Mouse (Mus musculus): ENCODE measurements at regions not wholly inside any gene's neighbourhood (a gene's known extent, or its start where the extent isn't known, plus 50 kb on each side); places are given as distances from the start of the nearest gene placed in this dataset.

DNA sequence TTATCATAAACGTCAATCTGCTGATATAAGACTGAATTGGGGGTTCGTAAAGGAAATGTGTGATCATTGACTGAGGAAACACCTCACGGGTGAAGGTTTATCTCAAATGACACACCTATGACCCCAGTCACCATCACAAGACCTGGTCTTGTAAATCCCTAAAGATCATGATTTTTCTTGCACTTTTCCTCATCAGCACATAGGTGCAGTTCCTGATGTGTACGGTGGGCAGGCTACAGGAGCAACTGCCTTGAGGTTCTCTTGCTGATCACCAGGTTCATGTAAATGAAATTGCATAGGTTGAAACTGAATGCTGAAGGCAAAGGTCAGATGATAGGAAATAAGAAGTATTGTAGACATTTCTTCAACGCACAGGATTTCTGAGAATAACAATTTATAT lies 277.1 kb downstream of the Rnf152 start:
- DNase-seq (ENCODE audit: low spot score), result no peak

DNA sequence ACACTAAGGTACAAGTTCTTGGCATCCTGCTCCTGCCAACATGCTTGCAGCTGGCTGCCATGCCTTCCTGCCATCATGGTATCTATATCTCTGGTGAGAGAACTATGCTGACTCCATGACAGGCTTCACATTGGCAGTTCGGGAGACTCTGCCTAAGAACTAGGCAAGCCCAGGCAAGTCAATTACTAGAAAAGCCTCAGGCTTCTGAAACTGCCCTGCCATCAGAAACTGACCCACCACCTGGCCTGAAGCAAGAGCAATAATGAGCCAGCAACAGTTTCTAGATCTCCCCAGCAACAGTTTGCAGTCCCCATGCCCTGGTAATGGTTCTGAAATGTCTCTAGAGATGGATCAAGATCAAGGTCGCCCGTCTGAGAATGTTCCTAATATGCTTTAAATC lies 280.8 kb downstream of the Rnf152 start:
- no peak for DNase-seq (ENCODE audit: low spot score)

DNA sequence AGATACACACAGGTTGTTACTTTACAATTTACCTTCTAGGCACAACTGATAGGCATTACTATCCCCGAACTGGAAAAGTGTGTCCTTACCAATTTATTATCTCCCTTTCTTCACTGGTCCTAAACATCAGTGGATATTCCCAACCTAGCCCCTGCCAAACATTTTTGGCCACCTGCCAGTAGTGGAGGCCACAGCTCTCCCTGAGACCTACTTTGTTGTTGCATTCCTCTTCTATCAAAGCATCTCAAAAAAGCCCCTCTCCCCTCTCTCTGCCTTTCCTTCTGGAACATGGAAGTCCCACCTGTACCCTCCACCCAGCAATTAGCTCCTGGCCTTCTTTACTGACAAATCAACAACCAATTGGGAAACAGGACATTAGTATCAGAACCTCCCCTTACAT lies 282.2 kb downstream of the Rnf152 start:
- no peak for DNase-seq (ENCODE audit: low spot score)

DNA sequence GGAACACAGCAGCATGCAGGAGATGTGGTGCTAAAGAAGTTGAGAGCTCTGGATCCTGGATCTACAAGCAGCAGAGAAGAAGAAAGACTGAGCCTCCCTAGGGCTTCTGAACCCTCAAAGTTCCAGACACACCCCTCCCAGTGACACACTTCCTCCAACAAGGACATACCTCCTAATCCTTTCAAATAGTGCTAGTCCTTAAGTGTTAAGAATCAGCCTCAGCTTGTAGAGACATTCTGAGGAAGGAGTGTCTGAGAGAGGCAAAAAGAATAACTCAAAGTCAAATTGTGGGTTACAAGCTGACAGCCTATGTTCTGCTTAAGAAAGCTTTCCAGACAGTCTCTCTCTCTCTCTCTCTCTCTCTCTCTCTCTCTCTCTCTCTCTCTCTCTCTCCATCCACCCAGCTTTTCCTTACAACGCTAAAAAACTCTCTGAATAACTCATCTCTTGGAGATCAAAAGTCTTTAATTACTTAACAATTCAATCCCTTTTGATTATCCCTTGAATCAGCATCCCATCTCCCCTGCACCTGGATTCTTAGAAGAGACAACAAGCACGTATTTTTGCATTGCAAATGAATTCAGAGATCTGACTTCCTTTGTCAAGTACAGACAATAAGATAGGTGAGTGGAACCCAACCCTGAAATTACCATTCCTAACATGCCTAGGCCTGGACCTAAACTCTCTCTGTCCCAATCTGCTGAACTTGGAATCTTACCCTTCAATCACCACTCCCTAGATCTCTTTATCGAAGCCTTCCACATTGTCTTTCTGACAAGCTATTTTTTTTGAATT lies 285.7 kb downstream of the Rnf152 start:
- no peak for DNase-seq (ENCODE audit: low spot score)

DNA sequence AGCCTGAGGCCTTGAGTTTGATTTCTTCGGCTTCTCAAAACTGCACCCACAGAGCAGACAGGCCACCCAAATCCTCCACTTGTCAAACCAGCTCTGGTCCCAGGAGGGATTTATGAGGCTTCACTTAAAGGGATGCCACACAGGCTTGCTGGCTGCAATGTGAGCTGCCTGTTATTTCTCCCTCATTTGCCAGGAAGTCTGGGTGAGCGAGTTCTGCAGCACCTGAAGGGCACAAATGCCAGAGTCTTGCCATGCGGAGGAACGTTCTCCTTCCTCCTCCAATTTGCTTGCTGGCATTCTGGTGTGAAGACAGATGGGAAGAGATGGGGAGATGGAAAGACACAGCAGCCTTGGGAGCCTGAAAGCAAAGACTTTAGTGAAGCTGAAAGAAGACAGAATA lies 288.6 kb downstream of the Rnf152 start:
- no peak for DNase-seq (ENCODE audit: low spot score)

DNA sequence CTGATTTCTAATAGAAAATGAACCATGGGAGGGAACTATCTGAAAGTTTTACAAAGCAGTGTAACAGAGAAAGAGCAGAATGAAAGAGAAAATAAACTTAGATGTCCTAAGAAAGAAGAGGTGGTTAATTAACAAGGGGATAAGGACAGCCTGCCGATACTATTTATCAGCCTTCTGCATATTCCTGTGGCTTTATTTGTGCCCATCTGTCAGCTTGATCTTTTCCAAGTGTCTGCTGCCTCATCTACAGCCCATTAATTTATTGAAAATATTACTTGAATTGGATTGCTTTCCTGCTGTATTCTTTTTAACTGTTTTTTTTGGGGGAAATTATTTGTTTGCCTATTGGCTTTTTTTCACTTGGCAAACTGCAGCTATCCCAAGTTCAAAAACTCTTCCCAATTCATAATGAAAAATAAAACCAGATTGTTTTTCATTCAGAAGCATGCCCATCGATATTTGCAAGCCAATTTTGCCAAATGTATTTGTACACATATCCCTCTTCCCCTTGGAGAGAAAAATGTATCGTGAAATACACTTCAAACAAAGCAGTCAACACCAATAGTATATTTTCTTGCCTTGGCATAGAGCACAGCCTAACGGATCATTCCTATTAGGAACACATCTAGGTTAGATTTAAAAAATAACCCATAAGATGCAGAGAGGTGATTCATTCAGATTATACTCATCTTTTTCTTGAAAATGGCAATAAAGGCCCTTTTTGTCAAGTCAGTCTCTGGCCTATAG lies 289.3 kb downstream of the Rnf152 start:
- DNase-seq (ENCODE audit: low spot score), result no peak

DNA sequence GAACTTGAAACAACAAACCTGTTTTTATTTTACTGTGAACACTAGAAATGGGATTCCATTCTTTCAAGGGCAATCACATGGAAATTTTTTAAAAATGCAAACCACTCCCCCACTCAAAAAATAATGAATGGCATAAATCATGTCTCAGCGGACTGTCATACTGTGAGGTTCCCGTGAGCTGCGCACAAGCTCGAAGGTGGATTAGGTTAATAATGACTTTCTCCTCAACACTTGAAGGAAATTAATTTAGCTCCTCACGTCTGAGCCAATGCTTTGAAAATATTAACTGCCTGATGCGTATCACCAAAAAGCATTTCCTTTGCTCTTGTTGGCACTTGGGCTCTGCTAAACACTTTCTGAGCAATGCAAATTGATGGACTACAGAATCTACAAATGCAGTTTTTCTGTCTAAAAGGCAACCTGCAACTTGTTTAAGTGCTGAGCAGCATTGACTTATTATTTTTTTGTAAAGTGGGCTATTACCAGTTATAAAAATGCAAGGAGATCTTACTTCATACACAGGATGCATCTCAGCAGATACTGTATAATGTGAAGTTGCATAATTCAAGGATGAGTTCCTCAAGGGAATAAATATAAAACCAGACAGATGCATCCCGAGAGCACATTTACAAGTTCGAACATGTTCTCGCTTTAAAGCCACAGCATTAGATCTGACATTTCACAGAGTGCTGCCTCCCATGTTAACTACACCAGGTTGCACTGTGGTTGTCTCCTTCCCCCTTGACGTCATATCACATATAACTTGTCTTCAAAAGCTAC lies 282.4 kb downstream of the Cdh20 start:
- no peak for DNase-seq (ENCODE audit: low spot score)
